ENCODE assay signal across 9 mouse cellular contexts in the genomic region with DNA sequence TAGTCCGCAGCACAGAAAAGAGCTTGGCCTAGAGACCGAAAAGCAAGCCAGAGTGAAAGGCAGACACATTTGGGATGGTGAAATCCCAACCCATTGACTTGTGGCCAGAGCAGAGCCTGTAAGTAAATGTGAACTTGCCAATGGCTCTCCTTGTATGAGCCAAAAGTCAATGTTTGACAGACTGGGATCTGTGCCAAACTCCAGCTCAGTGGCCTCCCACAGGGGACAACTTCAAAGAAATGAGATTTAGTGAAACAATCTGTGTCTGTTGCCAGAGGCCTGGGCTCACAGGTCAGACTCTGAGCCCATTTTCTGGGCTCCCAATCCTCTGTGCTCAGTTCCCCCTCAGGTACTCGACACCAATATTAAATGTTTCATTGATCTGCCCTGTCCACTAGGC.
DNase-seq lines count a peak whose midpoint lies in the region; ATAC-seq and TF ChIP-seq lines count a peak whose summit lies in the region.
"Had no signal": no experiment of that assay in that cellular context is flagged by ENCODE, and none has a peak within 500 bp of the region (broad histone marks: within the 10 kb centered on the region; RNA-seq: fewer than 3 reads in every experiment).

No protein-coding gene starts in this region.

- no peak overlapping the region for H3K9ac ChIP-seq in intestine, embryonic 16.5 days (ENCODE audit: low read depth, low read length)
- H3K9ac ChIP-seq in liver, postnatal 0 days (replicated peaks): no peak overlapping the region

- H3K4me2 ChIP-seq in intestine, embryonic 16.5 days (ENCODE audit: low read depth, low read length): no peak overlapping the region
- no peak overlapping the region for H3K4me2 ChIP-seq in liver, postnatal 0 days (ENCODE audit: low read depth, low read length)

- peaks cover 6% of the 10 kb centered on the region; the same call in 1 of the 2 replicates for H3K9me3 ChIP-seq in intestine, embryonic 16.5 days (ENCODE audit: control insufficient read depth, low read length)
- H3K9me3 ChIP-seq in liver, postnatal 0 days (ENCODE audit: low read length): peaks cover 4% of the 10 kb centered on the region

- no peaks in the 10 kb centered on the region for H3K27me3 ChIP-seq in intestine, embryonic 16.5 days (replicated peaks; ENCODE audit: control insufficient read depth, insufficient read depth, low read length)
- no peaks in the 10 kb centered on the region for H3K27me3 ChIP-seq in liver, postnatal 0 days (ENCODE audit: insufficient read depth, low read length)

- H3K4me3 ChIP-seq in intestine, embryonic 16.5 days (ENCODE audit: low read length): no peak overlapping the region
- no peak overlapping the region for H3K4me3 ChIP-seq in liver, postnatal 0 days (ENCODE audit: low read depth, low read length)
- H3K4me3 ChIP-seq: erythroblast, embryonic 14.5 days had no signal

- peaks cover 7% of the 10 kb centered on the region for H3K4me1 ChIP-seq in intestine, embryonic 16.5 days (ENCODE audit: control insufficient read depth, insufficient read depth, low read length)
- peaks cover 9% of the 10 kb centered on the region for H3K4me1 ChIP-seq in liver, postnatal 0 days (ENCODE audit: insufficient read depth)

- TF ChIP-seq CTCF in liver, postnatal 0 days (IDR thresholded peaks at IDR 0.05; ENCODE audit: low read depth): no peak

- 71% methylated on average over 3 of the region's 3 CpGs for WGBS in intestine, embryonic 16.5 days
- 52% methylated on average over 3 of the region's 3 CpGs for WGBS in liver, postnatal 0 days (ENCODE audit: insufficient replicate concordance)

- peak; percentile 92 for ATAC-seq in intestine, embryonic 16.5 days
- ATAC-seq in liver, postnatal 0 days: peak; percentile 97
- ATAC-seq in monocyte, adult 5-6 weeks (replicated peaks; ENCODE audit: insufficient number of reproducible peaks, low FRiP score, low TSS enrichment, poor library complexity, severe bottlenecking): no peak

- intact Hi-C loops in left cerebral cortex, postnatal 14 days (cut with DNase I): no loop called here

- H3K36me3 ChIP-seq in intestine, embryonic 16.5 days (ENCODE audit: control insufficient read depth, insufficient read depth, low read length): no peaks in the 10 kb centered on the region
- H3K36me3 ChIP-seq in liver, postnatal 0 days (replicated peaks; ENCODE audit: insufficient read depth, low read length): no peaks in the 10 kb centered on the region

- no peak overlapping the region for H3K27ac ChIP-seq in intestine, embryonic 16.5 days (ENCODE audit: low read length)
- no peak overlapping the region for H3K27ac ChIP-seq in liver, postnatal 0 days (ENCODE audit: low read depth)

- DNase-seq in layer of hippocampus, adult 11-12 months (ENCODE audit: low spot score): peak; percentile 12
- no peak for DNase-seq in layer of hippocampus, adult 8-10 months (ENCODE audit: low spot score in 2 of 2)
- peak; percentile 34 for DNase-seq in gastrocnemius, postnatal 25 days
- peak; percentile 76 for DNase-seq in liver, postnatal 0 days
- DNase-seq in testis, postnatal 14 days (ENCODE audit: low spot score): peak; percentile 64
- DNase-seq in left cerebral cortex, postnatal 14 days (ENCODE audit: low spot score in 2 of 2): no peak

- TF ChIP-seq EP300 in liver, postnatal 0 days (IDR thresholded peaks at IDR 0.05; ENCODE audit: low read depth): peak; percentile 53

Comparison
In these comparisons a context has a peak if more than half of its experiments do, and no peak if none do; other contexts are left out.
1. DNase-seq: peak in layer of hippocampus, adult 11-12 months (single experiment), gastrocnemius, postnatal 25 days (single experiment), liver, postnatal 0 days (single experiment) and testis, postnatal 14 days (single experiment); none in layer of hippocampus, adult 8-10 months (0 of 2) and left cerebral cortex, postnatal 14 days (0 of 2).